Mouse (Mus musculus): ENCODE data around the gene Slc22a14.

- TF ChIP-seq CTCF (IDR thresholded peaks at IDR 0.05; ENCODE audit: control insufficient read depth, insufficient read depth, insufficient replicate concordance, low read depth, low read length) (no peak; the same call in 1 of the 2 replicates), POLR2A (IDR thresholded peaks at IDR 0.05; ENCODE audit: control insufficient read depth, low read depth, low read length) (no peak)
Observed at GRCm38 (mm10) chr9:119401801-119402214, 36.5 kb upstream of the Slc22a14 start, which contains the start of gene Acvr2b.
